Mouse (Mus musculus) bone marrow macrophage, adult 2 months (primary cell): ENCODE results near the gene Psma5. TPM values are rescaled to one million over a fixed set of nuclear protein-coding genes. Genes with fewer than 3 reads are reported as not detected.

Experiments
- H3K27ac ChIP-seq: 2 replicates; pipeline ENCODE4 v1.5.1; 2012; ENCODE audit warnings: low read depth, low read length; ENCODE audit not compliant: insufficient read depth
- H3K4me1 ChIP-seq: 2 replicates; pipeline ENCODE4 v1.6.1; 2012; ENCODE audit warnings: low read length; ENCODE audit not compliant: control insufficient read depth, insufficient read depth
- H3K4me3 ChIP-seq: 2 replicates; pipeline ENCODE4 v1.5.1; 2012; ENCODE audit warnings: mild to moderate bottlenecking, low read length, moderate library complexity; ENCODE audit not compliant: insufficient read depth
- CTCF ChIP-seq: IDR thresholded peaks from 2 replicates; pipeline ENCODE4 v1.5.1; 2012; ENCODE audit warnings: low read depth, mild to moderate bottlenecking, low read length, moderate library complexity
- POLR2A ChIP-seq: IDR thresholded peaks from 2 replicates; pipeline ENCODE4 v1.6.1; 2012; ENCODE audit warnings: mild to moderate bottlenecking, low read depth, low read length, borderline replicate concordance
- polyA plus RNA-seq: library from polyadenylated mRNA; stranded (reverse); fragments of >200 nt; gene quantifications from 2 replicates; pipeline ENCODE4 v1.2.4, GENCODE M21; 2012; ENCODE audit not compliant: missing spikeins, insufficient read depth, insufficient read length

Gene Psma5
- polyA plus RNA-seq, 1 experiment: 128 TPM

GRCm38 (mm10) chr3:108306387-108306786 lies 49.7 kb downstream of the Psma5 start:
- peaks cover 25% of the 10 kb centered on the region for H3K4me1 ChIP-seq
- TF ChIP-seq CTCF: no peak
- no peak overlapping the region for H3K27ac ChIP-seq
- H3K4me3 ChIP-seq: no peak overlapping the region

- peaks cover 25% of the 10 kb centered on the region for H3K4me1 ChIP-seq
- TF ChIP-seq POLR2A (no peak), CTCF (no peak)
- no peak overlapping the region for H3K4me3 ChIP-seq
- H3K27ac ChIP-seq: no peak overlapping the region
Observed at GRCm38 (mm10) chr3:108307485-108307884, 50.8 kb downstream of the Psma5 start.

- Histone ChIP-seq H3K4me1 (peaks cover 10% of the 10 kb centered on the region), H3K27ac (no peak overlapping the region), H3K4me3 (no peak overlapping the region)
- TF ChIP-seq POLR2A: no peak
- no peak for TF ChIP-seq CTCF
Observed at GRCm38 (mm10) chr3:108310921-108311341, 54.2 kb downstream of the Psma5 start.

- TF ChIP-seq POLR2A: no peak
- no peak for TF ChIP-seq CTCF
- Histone ChIP-seq H3K4me1 (peaks cover 2% of the 10 kb centered on the region), H3K27ac (no peak overlapping the region), H3K4me3 (no peak overlapping the region)
Observed at GRCm38 (mm10) chr3:108311688-108312087, 55.0 kb downstream of the Psma5 start.

- TF ChIP-seq POLR2A (no peak), CTCF (no peak)
- H3K4me1 ChIP-seq: no peaks in the 10 kb centered on the region
- no peak overlapping the region for H3K27ac ChIP-seq
- H3K4me3 ChIP-seq: no peak overlapping the region
Observed at GRCm38 (mm10) chr3:108312414-108312813, 55.7 kb downstream of the Psma5 start.

- H3K4me1 ChIP-seq: no peaks in the 10 kb centered on the region
- no peak overlapping the region for H3K4me3 ChIP-seq
- TF ChIP-seq POLR2A (no peak), CTCF (no peak)
- no peak overlapping the region for H3K27ac ChIP-seq
Observed at GRCm38 (mm10) chr3:108313138-108313537, 56.4 kb downstream of the Psma5 start.

- Histone ChIP-seq H3K27ac (no peak overlapping the region), H3K4me1 (peaks cover 6% of the 10 kb centered on the region), H3K4me3 (no peak overlapping the region)
- TF ChIP-seq CTCF (no peak), POLR2A (no peak)
Observed at GRCm38 (mm10) chr3:108314038-108314675, 57.4 kb downstream of the Psma5 start.

- no peak overlapping the region for H3K4me3 ChIP-seq
- H3K27ac ChIP-seq: no peak overlapping the region
- TF ChIP-seq CTCF (no peak), POLR2A (no peak)
- peaks cover 30% of the 10 kb centered on the region for H3K4me1 ChIP-seq
Observed at GRCm38 (mm10) chr3:108318517-108318916, 61.8 kb downstream of the Psma5 start.

- TF ChIP-seq CTCF: no peak
- TF ChIP-seq POLR2A: no peak
- Histone ChIP-seq H3K4me3 (no peak overlapping the region), H3K27ac (no peak overlapping the region), H3K4me1 (peaks cover 30% of the 10 kb centered on the region)
Observed at GRCm38 (mm10) chr3:108321671-108322070, 64.9 kb downstream of the Psma5 start.

- TF ChIP-seq POLR2A (no peak), CTCF (no peak)
- Histone ChIP-seq H3K4me1 (peaks cover 30% of the 10 kb centered on the region), H3K27ac (no peak overlapping the region), H3K4me3 (no peak overlapping the region)
Observed at GRCm38 (mm10) chr3:108322136-108322535, 65.4 kb downstream of the Psma5 start.

- TF ChIP-seq CTCF: no peak
- TF ChIP-seq POLR2A: no peak
- H3K27ac ChIP-seq: no peak overlapping the region
- H3K4me3 ChIP-seq: no peak overlapping the region
- H3K4me1 ChIP-seq: peaks cover 30% of the 10 kb centered on the region
Observed at GRCm38 (mm10) chr3:108322962-108323361, 66.2 kb downstream of the Psma5 start.

- Histone ChIP-seq H3K27ac (no peak overlapping the region), H3K4me1 (peaks cover 19% of the 10 kb centered on the region), H3K4me3 (no peak overlapping the region)
- TF ChIP-seq CTCF: no peak
- TF ChIP-seq POLR2A: no peak
Observed at GRCm38 (mm10) chr3:108324837-108325236, 68.1 kb downstream of the Psma5 start.
